Mouse (Mus musculus) limb, embryonic 13.5 days (tissue): ENCODE measurements around the gene Mrpl52. TPM values are rescaled to one million over a fixed set of nuclear protein-coding genes. Genes with fewer than 3 reads are reported as not detected.

Source experiments
- ATAC-seq: fragments of 200-750 bp; cut with Nextera tagmentation; 2 replicates; pipeline ENCODE4 v1.8.0; 2017; ENCODE audit warnings: low read depth, moderate number of reproducible peaks, moderate TSS enrichment; ENCODE audit not compliant: low FRiP score
- H3K27ac ChIP-seq: fragments of 300-500 bp; sonication (generic); 2 replicates; pipeline ENCODE4 v1.5.1; 2015; ENCODE audit warnings: inconsistent platforms, mild to moderate bottlenecking, moderate library complexity
- H3K27me3 ChIP-seq: fragments of 300-500 bp; sonication (generic); 2 replicates; pipeline ENCODE4 v1.6.1; 2015; ENCODE audit warnings: mild to moderate bottlenecking, inconsistent platforms
- H3K36me3 ChIP-seq: fragments of 300-500 bp; sonication (generic); 2 replicates; pipeline ENCODE4 v1.6.1; 2015; ENCODE audit warnings: inconsistent platforms, mild to moderate bottlenecking, moderate library complexity
- H3K4me1 ChIP-seq: fragments of 300-500 bp; sonication (generic); 2 replicates; pipeline ENCODE4 v1.6.1; 2015; ENCODE audit warnings: inconsistent platforms
- H3K4me2 ChIP-seq: fragments of 300-500 bp; sonication (generic); replicated peaks from 2 replicates; pipeline ENCODE4 v1.6.1; 2015; ENCODE audit warnings: inconsistent platforms, mild to moderate bottlenecking, moderate library complexity
- H3K4me3 ChIP-seq: fragments of 300-500 bp; sonication (generic); 2 replicates; pipeline ENCODE4 v1.5.1; 2015; ENCODE audit warnings: moderate library complexity, mild to moderate bottlenecking, inconsistent platforms
- H3K9ac ChIP-seq: fragments of 300-500 bp; sonication (generic); 2 replicates; pipeline ENCODE4 v1.6.1; 2015; ENCODE audit warnings: mild to moderate bottlenecking, inconsistent platforms
- H3K9me3 ChIP-seq: fragments of 300-500 bp; sonication (generic); 2 replicates; pipeline ENCODE4 v1.6.1; 2016; ENCODE audit warnings: inconsistent platforms
- WGBS: fragments of 180-500 bp; shearing (Covaris S2); methylation state at CpG from one replicate; pipeline ENCODE4 v1.1.7; 2015; 5-methylcytosine and 5-hydroxymethylcytosine counted together
- polyA plus RNA-seq: library from polyadenylated mRNA; unstranded; fragments of >200 nt; fragmentation: Nextera tagmentation; extraction: Ambion mirVana; gene quantifications from 2 replicates; pipeline ENCODE4 v1.2.1, GENCODE M21; 2015

Gene Mrpl52
- polyA plus RNA-seq, 1 experiment from 2014 or later = 233 TPM

- H3K9me3 ChIP-seq = no peaks in the 10 kb centered on the region
- WGBS = 91% methylated on average over 14 of the region's 14 CpGs
- H3K27ac ChIP-seq = no peak overlapping the region
- H3K36me3 ChIP-seq = peaks cover 73% of the 10 kb centered on the region
- no peak overlapping the region for H3K4me3 ChIP-seq
- no peak for ATAC-seq
- peaks cover 19% of the 10 kb centered on the region for H3K4me1 ChIP-seq
- no peaks in the 10 kb centered on the region for H3K27me3 ChIP-seq
- no peak overlapping the region for H3K9ac ChIP-seq
- no peak overlapping the region for H3K4me2 ChIP-seq
These were observed 13.8 kb downstream of the Mrpl52 start for GRCm38 (mm10) chr14:54440538-54440937.

- H3K4me2 ChIP-seq = no peak overlapping the region
- H3K27me3 ChIP-seq = no peaks in the 10 kb centered on the region
- H3K27ac ChIP-seq = no peak overlapping the region
- H3K4me1 ChIP-seq = peaks cover 19% of the 10 kb centered on the region
- no peak overlapping the region for H3K9ac ChIP-seq
- 81% methylated on average over 4 of the region's 4 CpGs for WGBS
- peaks cover 65% of the 10 kb centered on the region for H3K36me3 ChIP-seq
- ATAC-seq = no peak
- H3K9me3 ChIP-seq = no peaks in the 10 kb centered on the region
- H3K4me3 ChIP-seq = no peak overlapping the region
These were observed 14.7 kb downstream of the Mrpl52 start for GRCm38 (mm10) chr14:54441365-54441764.

DNA sequence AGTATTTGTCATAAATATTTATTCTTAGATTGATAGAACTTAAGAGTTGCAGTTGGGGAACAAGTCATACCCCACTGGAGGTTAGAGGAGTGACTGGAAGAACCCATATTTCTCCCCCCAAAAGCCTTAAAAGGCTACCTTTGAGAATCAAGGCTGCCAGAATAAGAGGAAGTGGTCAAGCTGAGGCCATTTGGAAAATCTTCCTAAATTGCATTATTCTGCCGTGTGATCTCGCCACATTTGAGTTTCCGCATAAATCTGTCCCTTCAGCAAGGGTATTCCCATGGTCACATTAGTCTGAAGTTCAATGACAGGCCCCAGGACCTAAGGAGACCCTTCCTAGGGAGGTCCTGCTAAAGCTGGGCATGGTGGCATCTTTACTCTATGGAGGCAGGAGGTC lies 15.8 kb downstream of the Mrpl52 start:
- Histone ChIP-seq H3K9me3 (no peaks in the 10 kb centered on the region), H3K4me2 (peak overlapping the region; percentile 38; the same call in 1 of the 2 replicates), H3K27me3 (no peaks in the 10 kb centered on the region), H3K4me1 (peaks cover 19% of the 10 kb centered on the region), H3K4me3 (no peak overlapping the region), H3K27ac (peak overlapping the region; percentile 87), H3K36me3 (peaks cover 53% of the 10 kb centered on the region), H3K9ac (no peak overlapping the region)
- no peak; the same call in 1 of the 2 replicates for ATAC-seq
- 78% methylated on average over 3 of the region's 3 CpGs for WGBS

DNA sequence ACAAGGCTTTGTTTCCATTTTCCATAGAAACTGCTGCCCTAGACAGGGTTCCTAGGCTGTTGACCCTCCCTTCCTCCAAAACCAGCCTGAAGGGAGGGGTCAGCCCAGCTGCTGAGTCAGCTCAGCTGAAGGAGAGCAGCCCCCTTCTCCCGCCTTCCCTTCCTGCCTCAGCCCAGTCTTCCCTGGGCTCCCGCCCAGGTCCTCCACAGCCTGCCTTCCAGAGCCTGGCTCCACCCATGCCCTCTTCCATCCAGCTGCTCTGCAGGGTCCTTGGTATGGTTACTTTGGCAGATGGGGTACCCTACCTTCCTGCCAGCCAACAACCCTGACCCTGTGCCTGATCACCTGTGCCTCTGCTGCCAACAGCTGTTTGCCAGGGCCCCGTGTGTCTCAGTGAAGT lies 16.5 kb downstream of the Mrpl52 start:
- Histone ChIP-seq H3K4me1 (peaks cover 19% of the 10 kb centered on the region), H3K27ac (peak overlapping the region; percentile 87), H3K4me3 (no peak overlapping the region), H3K9me3 (no peaks in the 10 kb centered on the region), H3K9ac (peak overlapping the region; percentile 31; the same call in 1 of the 2 replicates), H3K27me3 (no peaks in the 10 kb centered on the region), H3K4me2 (peak overlapping the region; percentile 38), H3K36me3 (peaks cover 48% of the 10 kb centered on the region)
- WGBS = 10% methylated on average over 3 of the region's 3 CpGs
- peak; percentile 88 for ATAC-seq

DNA sequence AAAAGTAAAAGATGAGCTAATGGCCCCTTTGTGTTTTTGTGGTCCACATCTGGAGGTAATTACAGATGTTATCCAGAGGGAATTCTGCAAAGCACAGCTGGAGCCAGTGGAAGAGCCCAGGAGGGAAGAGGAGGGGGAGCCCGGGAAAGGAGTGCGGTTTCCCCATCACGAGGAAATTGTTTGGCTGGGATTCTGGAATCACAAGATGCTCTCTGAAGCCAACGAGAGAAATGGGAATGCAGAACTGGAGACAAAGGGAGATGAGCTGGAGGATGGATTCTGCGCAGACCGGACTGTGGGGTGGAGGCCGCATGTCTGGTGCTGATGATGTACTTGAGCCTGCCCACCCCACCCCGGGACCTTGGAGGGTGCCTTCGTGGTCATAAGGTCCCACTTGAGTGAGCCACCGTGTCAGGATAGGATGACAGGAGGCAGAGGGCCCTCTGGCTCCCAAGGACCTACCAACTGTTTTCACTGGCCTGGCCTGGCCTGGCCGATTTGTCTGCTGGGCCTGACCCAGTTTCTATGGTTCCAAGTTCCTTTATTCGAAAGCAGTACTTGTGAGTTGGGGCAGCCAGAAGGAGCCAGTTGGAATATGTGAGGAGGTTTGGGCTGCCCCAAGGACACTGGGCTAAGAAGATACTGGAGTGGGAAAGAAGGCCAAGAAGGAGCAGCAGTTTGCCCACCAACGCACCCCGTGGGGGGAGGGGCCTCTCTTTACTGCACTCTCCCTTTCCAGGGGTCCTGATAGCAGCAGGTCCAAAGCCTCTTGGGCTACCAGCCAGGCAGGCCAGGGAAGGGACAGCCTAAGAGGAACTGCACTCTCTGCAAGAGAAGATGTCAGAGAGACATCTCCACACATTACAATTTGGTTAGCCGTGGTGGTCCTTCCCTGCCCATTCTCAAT lies 17.3 kb downstream of the Mrpl52 start:
- Histone ChIP-seq H3K9ac (peak overlapping the region; percentile 31; the same call in 1 of the 2 replicates), H3K4me3 (no peak overlapping the region), H3K27me3 (no peaks in the 10 kb centered on the region), H3K36me3 (peaks cover 41% of the 10 kb centered on the region), H3K27ac (peak overlapping the region; percentile 87), H3K9me3 (no peaks in the 10 kb centered on the region), H3K4me1 (peaks cover 23% of the 10 kb centered on the region), H3K4me2 (peak overlapping the region; percentile 38; the same call in 1 of the 2 replicates)
- 48% methylated on average over 15 of the region's 15 CpGs for WGBS
- ATAC-seq = peak; percentile 62

GRCm38 (mm10) chr14:54445476-54445875 lies 18.8 kb downstream of the Mrpl52 start:
- H3K36me3 ChIP-seq = peaks cover 25% of the 10 kb centered on the region
- H3K9me3 ChIP-seq = no peaks in the 10 kb centered on the region
- no peak for ATAC-seq
- WGBS = 62% methylated on average over 3 of the region's 3 CpGs
- no peak overlapping the region for H3K4me2 ChIP-seq
- H3K27ac ChIP-seq = no peak overlapping the region
- H3K27me3 ChIP-seq = no peaks in the 10 kb centered on the region
- no peak overlapping the region for H3K9ac ChIP-seq
- peaks cover 23% of the 10 kb centered on the region for H3K4me1 ChIP-seq
- no peak overlapping the region for H3K4me3 ChIP-seq

- Histone ChIP-seq H3K27ac (no peak overlapping the region), H3K36me3 (no peaks in the 10 kb centered on the region), H3K4me2 (no peak overlapping the region), H3K9ac (no peak overlapping the region), H3K4me1 (peaks cover 4% of the 10 kb centered on the region; the same call in 1 of the 2 replicates), H3K4me3 (no peak overlapping the region), H3K27me3 (no peaks in the 10 kb centered on the region), H3K9me3 (no peaks in the 10 kb centered on the region)
- WGBS = 91% methylated on average over 9 of the region's 9 CpGs
- ATAC-seq = no peak
These were observed 26.9 kb downstream of the Mrpl52 start for GRCm38 (mm10) chr14:54453566-54453965.

GRCm38 (mm10) chr14:54454669-54455528 lies 28.2 kb downstream of the Mrpl52 start:
- no peak for ATAC-seq
- Histone ChIP-seq H3K9ac (no peak overlapping the region), H3K4me3 (no peak overlapping the region), H3K9me3 (no peaks in the 10 kb centered on the region), H3K36me3 (no peaks in the 10 kb centered on the region), H3K4me2 (no peak overlapping the region), H3K4me1 (no peaks in the 10 kb centered on the region), H3K27me3 (no peaks in the 10 kb centered on the region), H3K27ac (no peak overlapping the region)
- 84% methylated on average over 11 of the region's 11 CpGs for WGBS

- H3K36me3 ChIP-seq = no peaks in the 10 kb centered on the region
- no peak overlapping the region for H3K9ac ChIP-seq
- H3K4me2 ChIP-seq = no peak overlapping the region
- H3K4me3 ChIP-seq = no peak overlapping the region
- H3K27me3 ChIP-seq = no peaks in the 10 kb centered on the region
- 86% methylated on average over 14 of the region's 14 CpGs for WGBS
- ATAC-seq = no peak
- no peak overlapping the region for H3K27ac ChIP-seq
- H3K9me3 ChIP-seq = no peaks in the 10 kb centered on the region
- no peaks in the 10 kb centered on the region for H3K4me1 ChIP-seq
These were observed 31.3 kb downstream of the Mrpl52 start for GRCm38 (mm10) chr14:54457907-54458569.

DNA sequence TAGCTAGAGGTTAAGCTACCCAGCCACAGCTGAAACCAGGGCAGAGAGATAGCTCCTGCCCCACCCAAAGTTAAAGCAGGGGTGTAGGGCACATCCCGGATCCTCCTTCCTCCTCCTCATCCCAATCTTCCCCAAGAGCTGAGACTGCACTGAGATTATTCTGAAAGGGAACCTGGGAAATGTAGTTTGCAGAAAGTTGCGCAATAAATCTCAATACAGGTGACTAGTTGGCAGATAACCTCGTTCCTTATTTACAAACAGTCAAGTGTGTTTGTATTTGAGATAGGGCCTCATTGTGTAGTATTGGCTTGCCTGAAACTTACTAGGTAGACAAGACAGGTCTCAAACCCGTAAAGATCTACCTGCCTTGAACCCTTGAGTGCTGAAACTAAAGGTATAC lies 35.4 kb downstream of the Mrpl52 start:
- Histone ChIP-seq H3K36me3 (peaks cover 13% of the 10 kb centered on the region), H3K9ac (no peak overlapping the region), H3K4me3 (no peak overlapping the region), H3K27ac (no peak overlapping the region), H3K4me1 (peaks cover 14% of the 10 kb centered on the region; the same call in 1 of the 2 replicates), H3K4me2 (no peak overlapping the region), H3K27me3 (no peaks in the 10 kb centered on the region), H3K9me3 (no peaks in the 10 kb centered on the region)
- WGBS = 67% methylated on average over 4 of the region's 4 CpGs
- no peak for ATAC-seq

GRCm38 (mm10) chr14:54463108-54463958 lies 36.6 kb downstream of the Mrpl52 start:
- Histone ChIP-seq H3K27ac (no peak overlapping the region), H3K36me3 (peaks cover 25% of the 10 kb centered on the region), H3K4me2 (peak overlapping the region; percentile 79), H3K27me3 (no peaks in the 10 kb centered on the region), H3K9ac (peak overlapping the region; percentile 82), H3K4me1 (peaks cover 14% of the 10 kb centered on the region; the same call in 1 of the 2 replicates), H3K9me3 (no peaks in the 10 kb centered on the region), H3K4me3 (peak overlapping the region; percentile 82)
- WGBS = 14% methylated on average over 12 of the region's 12 CpGs
- no peak for ATAC-seq
